Mouse (Mus musculus) kidney, postnatal 14 days (tissue): ENCODE results near the gene Sox5.

Experiments used
- DNase-seq: peaks from one replicate; pipeline ENCODE4 v3.0.0; 2022; ENCODE audit warnings: mixed read lengths

The Sox5 gene

DNA sequence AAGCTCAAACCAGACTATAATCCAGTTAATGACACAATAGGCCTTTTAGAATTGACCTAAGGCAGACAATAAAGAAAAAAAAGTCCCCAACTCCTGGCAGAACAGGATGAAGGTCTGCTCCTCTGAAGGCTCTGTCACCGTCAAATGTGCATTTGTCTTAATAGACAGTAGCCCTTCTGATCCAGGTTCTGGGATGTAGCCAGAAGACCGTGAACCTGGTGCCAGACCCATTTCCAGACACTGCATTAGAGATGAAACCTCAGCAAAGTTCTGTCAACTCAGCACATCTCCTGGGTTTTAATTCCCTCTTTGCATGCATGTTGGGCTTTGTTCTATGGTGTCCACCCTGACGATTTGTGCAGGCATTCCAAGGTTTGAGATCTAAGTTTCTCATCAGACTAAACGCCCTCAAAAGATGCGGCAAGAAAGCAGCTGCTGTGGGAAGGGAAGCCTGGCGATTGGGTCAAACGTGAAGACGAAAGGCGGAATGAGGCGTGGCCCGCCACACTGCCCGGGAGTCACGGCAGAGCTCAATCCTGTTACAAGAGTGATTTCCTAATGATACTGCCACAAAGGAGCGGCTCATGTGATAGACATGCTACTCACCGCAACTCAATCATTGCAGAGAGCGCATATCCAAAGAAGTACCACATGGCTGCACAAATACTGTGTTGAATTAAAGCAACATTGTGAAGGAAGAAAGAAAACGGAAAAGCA is 394.1 kb downstream of the Sox5 start:
- DNase-seq: no peak

DNA sequence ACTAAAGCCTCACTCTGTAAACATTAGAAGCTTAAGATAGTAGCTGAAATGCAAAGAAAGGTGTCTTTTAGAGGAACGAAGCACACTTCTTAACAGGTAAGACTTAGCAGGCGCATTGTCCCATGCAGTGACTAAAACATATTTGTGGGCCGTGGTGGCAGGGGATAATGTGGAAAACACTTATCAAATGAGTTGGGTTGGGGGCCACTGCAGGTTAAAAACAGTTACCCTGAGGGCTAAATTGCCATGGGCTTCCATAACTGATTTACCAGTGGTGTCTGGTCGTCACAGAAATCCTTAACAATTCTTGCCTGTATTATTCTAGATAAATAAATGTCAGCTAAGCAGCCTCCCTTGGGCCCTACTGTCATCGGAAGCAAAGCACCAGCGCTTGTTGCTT is 401.1 kb downstream of the Sox5 start:
- no peak for DNase-seq

DNA sequence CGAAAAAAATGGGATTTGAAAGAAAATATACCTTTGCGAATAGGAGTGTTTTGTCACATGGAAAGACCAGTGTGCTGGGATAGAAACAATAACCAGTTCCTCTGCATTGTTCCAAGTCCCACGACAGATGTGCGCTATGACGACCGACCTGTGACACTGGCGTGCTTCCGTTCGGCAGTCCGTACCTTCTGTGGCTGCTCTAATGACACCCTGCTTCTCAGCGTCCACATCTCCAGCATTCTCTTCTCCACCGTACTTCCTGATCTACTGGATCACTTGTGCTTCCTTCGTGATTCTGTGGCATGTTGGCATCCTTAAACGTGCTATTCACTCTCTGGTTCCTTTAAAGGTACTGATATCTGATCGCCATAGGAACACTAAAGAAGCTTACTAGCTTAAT is 401.6 kb downstream of the Sox5 start:
- no peak for DNase-seq

DNA sequence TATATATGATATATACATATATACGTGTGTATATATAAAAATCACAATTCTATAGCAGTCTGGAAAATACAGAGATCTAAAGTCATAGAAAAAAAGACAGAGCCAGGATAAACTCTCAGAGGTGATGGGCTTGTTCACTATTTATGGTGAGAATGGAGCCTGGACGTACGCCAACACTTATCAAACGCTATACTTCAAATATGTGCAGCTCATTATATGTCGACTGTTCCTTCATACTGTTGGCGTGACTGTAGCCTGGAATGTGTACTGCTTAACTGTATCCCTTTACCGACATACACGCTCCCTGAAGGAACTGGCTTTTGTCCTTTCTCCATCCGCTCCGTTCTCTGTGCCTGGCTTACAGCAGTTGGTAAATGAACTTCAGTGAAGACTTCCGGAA is 407.0 kb downstream of the Sox5 start:
- no peak for DNase-seq

DNA sequence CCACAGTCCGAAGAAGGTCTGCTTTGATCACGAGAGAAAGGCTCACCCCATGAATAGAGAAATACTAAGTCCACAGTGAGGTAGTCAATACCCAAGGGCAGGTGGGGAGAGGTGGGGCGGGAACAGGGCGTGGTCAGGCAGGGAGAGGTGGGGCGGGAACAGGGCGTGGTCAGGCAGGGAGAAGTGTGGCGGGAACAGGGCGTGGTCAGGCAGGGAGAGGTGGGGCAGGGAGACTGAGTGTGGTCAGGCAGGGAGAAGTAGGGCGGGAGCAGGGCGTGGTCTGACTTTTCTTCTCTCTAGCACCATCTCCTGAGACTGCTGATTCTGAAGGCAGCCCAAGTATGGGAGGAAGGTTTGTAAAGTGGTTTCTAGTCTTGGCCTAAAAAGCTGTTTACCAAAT is 411.1 kb downstream of the Sox5 start:
- no peak for DNase-seq

DNA sequence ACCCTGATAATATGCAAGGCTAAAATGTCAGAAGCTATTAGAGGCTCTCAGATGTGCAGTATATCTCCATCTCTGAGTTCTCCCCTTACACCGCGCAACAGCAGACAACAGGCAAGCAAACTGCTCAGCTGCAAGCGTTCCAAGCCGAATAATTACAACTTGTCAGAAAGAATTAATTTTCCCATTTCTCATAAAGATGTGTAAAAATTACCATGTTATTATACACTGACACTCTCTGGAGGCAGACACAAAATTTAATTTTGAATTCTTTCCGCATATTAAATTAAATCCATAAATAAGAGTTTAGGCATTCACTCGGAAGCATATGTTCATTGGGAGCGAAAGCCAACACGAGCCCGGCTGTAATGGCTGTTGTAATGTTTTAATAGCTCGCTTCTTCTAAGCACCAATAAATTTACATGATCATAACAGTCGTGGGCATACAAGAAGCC is 414.1 kb downstream of the Sox5 start:
- DNase-seq: no peak

DNA sequence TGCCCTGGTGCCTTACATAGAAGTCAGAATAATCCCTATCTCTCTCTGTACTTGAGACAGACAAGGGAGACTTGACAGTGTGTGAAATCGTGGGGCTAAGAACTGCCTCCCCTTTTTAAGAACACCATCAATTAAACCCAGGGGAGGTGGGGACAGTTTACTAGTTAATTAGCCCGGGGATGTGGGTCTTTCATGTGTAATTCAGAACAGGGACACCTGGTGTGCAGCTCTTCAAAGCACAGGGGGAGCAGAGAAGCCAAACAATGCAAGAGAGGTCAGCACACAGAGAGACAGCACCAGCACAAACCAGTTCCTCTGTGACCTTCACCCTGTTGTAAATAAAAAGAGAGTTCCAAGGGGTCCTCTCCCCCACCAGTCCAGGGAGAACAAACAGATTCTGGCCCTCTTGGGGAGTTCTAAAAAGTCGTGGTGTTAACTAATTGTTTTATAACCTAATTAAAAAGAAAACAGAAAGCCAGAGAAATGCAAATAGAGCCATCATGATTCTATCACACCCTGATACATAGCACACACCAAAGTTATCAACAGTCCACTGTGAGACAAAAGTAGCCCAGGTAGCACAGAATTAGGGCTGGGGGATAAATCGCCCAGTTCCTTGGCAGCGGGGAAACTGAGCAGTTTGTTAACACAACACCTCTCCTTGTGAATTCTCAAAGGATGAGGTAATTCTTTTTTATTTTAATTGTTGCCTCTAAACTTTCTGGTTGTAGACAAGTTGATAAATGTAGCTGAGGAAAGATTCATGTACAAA is 420.3 kb downstream of the Sox5 start:
- DNase-seq: no peak

DNA sequence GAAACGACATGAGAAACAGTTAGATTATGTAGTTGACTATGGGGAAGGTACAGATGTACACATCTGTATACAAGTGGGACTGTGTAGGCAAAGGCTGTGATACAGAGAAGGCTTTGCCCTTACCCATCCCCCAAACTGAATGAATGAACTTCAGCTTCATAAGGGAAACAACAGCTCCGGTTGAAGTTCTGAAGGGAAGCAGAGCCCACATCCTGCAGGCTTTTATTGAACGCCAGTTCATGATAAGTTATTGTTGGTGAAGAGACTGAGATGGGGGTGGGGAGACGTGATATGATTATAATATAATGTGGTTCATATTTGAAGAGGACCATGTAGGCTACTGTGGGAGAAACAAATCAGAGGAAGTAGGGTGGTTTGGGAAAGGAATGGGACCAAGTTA is 424.7 kb downstream of the Sox5 start:
- no peak for DNase-seq

DNA sequence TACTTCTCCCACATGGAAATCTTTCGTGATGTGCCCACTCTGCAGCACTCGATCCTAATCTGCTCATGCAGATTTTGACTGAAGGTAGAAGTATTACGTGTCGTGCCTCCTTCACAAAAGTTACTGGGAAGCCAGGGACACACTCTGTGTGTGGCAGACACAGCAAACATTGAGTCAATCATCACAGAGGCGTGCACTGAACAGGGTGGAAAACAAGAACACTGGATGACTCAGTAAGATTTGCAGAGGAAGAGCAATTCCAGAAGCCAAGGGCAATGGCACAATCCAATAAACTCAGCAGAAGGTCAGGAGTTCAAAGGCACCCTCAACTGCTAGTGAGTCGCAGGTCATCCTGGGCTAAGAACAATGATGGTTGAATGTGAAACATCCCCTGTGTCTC is 430.7 kb downstream of the Sox5 start:
- no peak for DNase-seq

DNA sequence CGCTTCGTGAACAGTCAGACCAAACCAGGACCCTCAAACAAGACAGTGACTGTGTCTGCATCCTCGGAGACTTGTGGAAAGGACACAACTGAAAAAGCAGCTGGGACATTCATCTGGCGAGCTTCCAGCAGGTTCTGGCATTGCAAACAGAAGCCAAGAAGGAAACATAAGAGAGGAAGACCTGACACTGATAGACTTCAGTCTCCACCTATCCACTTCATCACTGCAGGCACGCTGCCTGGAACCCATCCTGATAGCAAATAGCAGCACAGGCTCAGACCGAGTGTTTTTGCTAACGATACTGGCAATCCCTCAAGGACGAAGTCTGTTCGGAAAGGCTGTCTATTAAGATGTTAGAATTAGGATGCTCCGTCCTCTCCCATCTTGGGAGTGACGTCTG is 438.4 kb downstream of the Sox5 start:
- DNase-seq: peak; percentile 10

DNA sequence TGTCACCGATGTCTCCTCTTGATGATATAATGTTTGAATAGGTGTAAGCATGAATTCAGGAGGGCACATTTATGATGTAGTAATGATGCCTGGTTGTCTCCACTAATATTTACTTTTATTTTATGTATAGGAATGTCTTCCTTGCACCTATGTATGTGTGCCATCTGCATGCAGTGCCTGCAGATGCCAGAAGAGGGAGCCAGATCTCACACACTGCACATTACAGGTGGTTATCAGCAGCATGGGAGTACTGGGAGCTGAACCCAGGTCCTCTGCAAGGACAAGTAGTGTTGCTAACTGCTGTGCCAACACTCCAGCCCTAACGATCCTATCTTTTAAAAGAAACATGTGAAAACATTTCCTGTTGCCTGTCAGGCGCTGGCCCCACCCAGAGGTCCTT is 442.2 kb downstream of the Sox5 start:
- no peak for DNase-seq

DNA sequence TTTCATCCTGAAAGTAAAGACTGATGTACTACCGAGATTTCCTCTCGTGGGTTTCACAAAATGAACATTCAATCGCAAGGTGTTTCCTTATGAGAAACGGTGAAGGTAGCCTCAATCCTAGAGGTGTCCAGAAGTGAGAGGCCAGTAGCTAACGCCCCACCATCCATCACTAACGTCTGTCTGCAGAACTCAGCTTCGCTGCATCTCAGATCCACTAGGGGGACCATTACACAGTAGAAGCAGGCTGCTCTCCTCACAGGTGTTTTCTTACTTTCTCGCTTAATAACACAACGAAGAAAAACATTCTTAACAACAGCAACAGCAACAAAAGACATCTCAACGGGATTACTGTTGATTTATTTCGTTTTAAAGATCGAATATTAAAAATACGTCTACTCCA is 442.8 kb downstream of the Sox5 start:
- DNase-seq: peak; percentile 13

DNA sequence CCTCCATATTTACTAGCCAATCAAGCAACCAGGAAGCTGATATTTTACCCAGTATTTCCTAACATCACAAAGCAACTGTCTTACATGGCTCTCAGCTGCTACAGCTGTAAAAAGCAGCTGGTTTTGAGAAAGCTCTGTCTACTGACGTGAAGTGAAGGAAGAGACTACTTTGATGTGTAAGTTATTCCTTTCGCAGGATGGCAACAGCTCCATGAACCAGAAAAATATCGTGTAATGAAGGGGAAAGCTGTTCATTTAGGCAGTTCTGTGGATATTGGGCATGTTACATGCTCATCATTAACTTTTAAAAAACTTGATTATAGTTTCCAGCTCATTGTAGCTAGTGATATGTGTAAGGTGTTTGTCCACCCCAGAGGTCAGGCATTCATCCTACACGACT is 443.6 kb downstream of the Sox5 start:
- DNase-seq: no peak

DNA sequence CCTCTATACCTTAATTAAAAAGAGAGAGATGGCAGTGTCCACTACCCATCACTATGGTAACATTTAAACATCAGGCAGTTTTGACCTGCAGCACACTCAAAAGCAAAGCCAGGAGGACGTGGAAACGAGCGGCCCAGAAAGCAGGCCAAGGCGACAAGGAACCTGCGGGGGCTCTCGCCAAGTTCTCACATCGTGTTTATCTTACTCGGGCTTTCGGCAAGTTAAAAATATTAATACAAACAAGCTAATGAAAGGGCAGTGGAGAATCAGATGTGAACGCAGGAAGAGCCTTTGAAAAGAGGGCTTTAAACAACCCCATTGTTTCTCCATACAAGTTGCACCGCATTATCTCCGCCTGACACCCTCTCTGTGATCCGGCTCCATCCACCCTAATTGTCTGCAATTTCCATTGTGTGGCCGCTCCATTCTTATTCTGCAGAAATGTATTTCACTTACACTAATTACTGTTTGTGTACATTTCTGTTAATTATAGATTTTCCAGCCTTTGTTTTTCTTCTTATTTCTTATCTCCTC is 444.3 kb downstream of the Sox5 start:
- no peak for DNase-seq

DNA sequence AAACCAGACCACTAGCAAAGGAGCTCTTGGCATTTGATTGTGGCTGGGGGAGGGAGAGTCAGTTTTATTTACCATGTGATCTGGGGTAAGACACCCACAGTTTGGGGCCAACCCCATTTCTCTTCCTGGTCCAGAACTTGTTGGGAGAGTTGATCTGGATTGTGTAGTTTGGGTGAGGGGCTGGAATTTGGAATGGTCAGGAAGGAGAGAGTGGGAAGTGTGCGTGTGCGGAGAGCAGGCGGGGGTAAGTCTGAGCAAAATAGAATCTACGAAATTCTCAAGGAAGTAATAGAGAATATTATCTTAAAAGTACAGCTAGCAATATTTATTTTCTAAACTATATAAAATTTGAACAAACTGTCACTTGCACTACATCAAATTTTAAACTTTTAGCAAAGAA is 445.0 kb downstream of the Sox5 start:
- DNase-seq: no peak

DNA sequence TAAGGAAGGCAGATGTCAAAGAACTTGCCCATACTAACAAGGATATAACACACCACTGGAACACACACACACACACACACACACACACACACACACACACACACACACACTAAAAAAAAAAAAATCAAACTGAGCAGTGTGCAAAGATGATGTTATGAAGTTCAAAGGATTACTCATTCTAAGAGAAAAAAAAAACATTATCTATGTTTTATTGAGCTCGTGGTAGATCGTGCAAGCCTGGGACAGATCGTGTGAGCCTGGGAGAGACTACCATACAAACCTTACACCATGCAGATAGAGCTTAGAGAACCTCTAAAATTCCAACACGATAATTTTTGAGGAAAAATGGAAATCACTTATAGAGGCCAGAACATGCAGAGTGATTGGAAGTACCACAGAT is 448.6 kb downstream of the Sox5 start:
- DNase-seq: no peak

DNA sequence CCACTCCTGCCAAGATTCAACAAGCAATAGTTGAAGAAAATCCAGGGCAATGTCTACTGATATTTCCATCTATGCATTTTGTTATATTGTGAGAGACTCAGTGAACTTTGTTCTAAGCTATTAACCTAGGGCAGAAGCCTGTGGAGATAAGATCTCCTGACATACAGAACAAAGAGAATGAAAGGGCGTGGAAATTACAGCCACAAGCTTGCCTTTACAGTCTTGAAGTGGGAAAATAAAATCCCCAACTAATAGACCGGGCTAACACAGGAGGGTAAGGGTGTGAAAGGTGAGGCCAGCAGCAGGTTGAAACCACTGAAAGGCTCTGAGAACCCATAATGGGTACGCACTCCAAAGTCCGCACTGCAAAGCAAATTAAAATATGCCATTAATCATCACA is 449.8 kb downstream of the Sox5 start:
- no peak for DNase-seq

DNA sequence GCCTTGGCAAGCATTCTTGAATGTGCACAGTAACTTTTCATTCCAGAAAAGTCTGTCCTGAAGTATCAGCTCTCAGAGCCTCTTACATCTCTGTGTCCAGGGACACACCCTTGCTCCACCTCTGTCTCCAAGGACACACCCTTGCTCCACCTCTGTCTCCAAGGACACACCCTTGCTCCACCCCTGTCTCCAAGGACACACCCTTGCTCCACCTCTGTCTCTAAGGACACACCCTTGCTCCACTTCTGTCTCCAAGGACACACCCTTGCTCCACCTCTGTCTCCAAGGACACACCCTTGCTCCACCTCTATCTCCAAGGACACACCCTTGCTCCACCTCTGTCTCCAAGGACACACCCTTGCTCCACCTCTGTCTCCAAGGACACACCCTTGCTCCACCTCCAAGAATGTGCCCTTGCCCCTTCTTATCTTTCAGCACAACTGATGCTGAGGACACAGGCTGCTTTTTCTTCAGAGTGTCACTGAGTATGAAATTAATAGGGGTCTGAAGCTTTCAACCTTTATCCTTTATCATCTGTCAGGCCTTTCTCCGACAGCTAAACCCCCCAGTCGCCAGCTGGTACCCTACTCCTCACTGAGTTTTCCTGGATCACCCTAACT is 452.4 kb downstream of the Sox5 start:
- DNase-seq: no peak

DNA sequence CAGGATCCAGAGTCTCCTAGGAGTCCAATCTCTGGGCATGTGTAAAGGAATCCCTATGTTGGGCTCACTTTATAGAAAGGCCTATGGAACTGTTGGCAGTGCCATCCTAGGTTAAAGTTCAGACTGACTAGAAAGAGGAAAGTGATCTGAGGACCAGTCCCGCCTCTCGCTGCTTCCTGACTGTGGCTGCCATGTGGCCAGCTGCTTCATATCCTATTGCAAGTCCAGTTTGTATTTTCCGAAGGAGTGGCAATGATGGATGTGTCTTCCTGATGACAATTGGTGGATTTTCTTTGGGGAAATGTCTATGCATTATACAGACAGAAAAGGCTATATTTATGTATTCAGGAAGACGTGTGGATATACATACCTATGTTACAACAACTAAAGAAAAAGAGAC is 453.0 kb downstream of the Sox5 start:
- no peak for DNase-seq

DNA sequence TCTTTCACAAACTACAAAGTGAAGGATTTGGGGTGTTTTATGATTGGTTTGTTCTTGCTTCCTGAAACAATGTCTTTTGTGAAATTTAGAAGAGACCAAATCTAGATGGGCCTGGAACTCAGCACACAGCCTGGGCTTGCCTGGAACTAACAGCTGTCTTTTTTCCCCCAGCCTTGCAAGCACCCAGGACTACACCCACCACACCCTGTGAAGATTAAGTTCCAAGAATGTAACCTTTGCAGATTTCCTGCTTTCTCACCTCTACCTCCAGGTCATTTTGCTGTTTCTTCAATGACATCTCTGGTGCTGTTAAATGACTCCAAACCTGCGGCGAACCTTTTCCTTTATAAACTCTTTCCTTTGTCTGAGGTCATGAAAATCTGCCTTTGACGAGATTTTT is 455.0 kb downstream of the Sox5 start:
- DNase-seq: no peak

DNA sequence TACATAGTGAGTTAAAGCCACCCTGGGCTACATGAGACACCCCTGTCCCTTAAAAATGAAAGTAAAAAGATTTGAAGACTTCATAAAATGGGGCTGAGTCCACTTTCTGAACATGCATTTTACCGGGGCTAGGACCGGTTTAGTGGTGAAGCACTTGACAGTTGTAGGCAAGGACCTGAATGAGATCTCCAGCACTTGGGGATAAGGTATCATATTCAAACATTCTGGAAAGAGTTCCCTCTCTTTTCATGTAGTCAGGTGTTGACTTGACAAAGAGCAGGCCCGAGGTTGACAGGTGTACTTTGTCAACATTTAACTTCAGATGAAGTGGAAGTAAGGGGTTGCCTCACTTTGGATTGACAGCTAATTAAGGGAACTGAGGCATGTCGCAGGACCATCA is 458.4 kb downstream of the Sox5 start:
- DNase-seq: no peak

DNA sequence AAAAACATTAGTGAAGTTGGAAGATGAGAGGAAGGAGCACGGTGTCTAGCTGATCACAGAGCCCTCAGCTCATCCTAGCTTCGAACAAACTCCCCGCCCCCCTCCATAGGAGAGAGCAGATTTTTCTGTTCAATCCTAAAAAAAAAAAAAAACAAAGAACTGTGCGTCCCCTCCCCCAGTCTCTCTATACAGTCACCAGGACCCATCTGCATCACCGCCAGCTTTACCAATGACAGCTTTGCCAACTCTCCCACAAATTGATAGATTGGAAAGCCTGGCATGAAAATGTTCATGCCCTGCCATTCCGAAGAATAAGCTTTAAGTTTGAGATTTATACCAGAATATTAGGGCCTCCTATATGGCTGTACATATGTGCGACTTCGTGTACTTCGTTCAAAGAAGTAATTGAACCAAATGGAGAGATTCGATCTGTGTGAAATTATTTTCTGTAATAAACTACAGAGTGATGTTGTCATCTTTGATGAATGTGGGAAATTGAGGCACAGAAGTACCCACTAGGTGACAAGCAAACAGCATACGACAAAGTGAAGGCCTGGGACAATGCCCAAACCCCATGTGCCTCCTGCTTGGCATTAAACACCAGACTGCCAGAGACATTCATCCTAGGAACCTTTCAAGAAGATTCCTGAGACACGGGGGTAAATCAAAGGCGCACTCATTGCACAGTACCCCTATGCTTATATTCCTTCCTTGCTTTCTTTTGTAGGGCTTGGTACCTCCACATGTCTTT is 459.3 kb downstream of the Sox5 start:
- DNase-seq: no peak

DNA sequence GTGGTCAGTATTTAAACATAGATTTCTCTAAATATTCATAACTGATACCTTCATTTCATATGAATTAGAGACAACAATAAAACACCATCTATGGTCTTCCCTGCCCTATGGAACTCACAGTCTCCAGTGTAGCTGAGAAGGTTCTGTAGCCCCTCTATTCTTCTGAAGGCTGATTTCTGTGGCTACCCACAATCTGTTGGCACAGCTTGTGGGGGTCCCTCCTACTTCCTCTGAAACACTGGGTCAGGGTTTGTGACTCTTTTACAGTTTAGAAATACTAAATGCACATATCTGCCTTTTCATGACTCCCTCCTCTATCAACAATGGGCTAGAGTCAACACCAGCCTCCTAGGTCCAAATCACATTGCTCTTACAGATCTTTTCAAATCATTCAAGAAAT is 461.4 kb downstream of the Sox5 start:
- no peak for DNase-seq
